Mouse (Mus musculus) thymus, adult 2 months (tissue): Measurements from ENCODE around the gene Gm20388. TPM values are rescaled to one million over a fixed set of nuclear protein-coding genes. Genes with fewer than 3 reads are reported as not detected.
"Not testable (repeated sequence)": the region's sequence is repeated elsewhere in the genome, so short reads cannot be mapped to it uniquely, and the experiment has no call there.

Source experiments
- DNase-seq: peaks from one replicate; pipeline ENCODE4 v3.0.0; 2021
- H3K27ac ChIP-seq: fragments of 200-500 bp; 2 replicates; pipeline ENCODE4 v1.5.1; 2012; ENCODE audit warnings: low read length, control low read depth; ENCODE audit not compliant: control insufficient read depth, insufficient read depth
- H3K27me3 ChIP-seq: fragments of 200-500 bp; 2 replicates; pipeline ENCODE4 v1.6.1; 2012; ENCODE audit warnings: mild to moderate bottlenecking, low read length, moderate library complexity, mixed read lengths; ENCODE audit not compliant: control insufficient read depth, insufficient read depth
- H3K36me3 ChIP-seq: fragments of 200-500 bp; 2 replicates; pipeline ENCODE4 v1.6.1; 2012; ENCODE audit warnings: mild to moderate bottlenecking, low read length, moderate library complexity; ENCODE audit not compliant: control insufficient read depth, insufficient read depth
- H3K4me1 ChIP-seq: fragments of 200-500 bp; replicated peaks from 2 replicates; pipeline ENCODE4 v1.6.1; 2012; ENCODE audit warnings: low read length; ENCODE audit not compliant: control insufficient read depth, insufficient read depth
- H3K4me3 ChIP-seq: fragments of 200-500 bp; 2 replicates; pipeline ENCODE4 v1.5.1; 2012; ENCODE audit warnings: mild to moderate bottlenecking, low read length, control low read depth, moderate library complexity; ENCODE audit not compliant: control insufficient read depth, insufficient read depth
- CTCF ChIP-seq: fragments of 200-500 bp; IDR thresholded peaks from 2 replicates; pipeline ENCODE4 v1.5.1; 2012; ENCODE audit warnings: mild to moderate bottlenecking, control low read depth, low read length, moderate library complexity, borderline replicate concordance; ENCODE audit not compliant: control insufficient read depth, poor library complexity, insufficient read depth; ENCODE audit errors: extremely low read depth
- POLR2A ChIP-seq: fragments of 200-500 bp; IDR thresholded peaks from 2 replicates; pipeline ENCODE4 v1.6.1; 2012; ENCODE audit warnings: mild to moderate bottlenecking, low read length, control low read depth, moderate library complexity; ENCODE audit not compliant: control insufficient read depth, poor library complexity, insufficient read depth; ENCODE audit errors: extremely low read depth
- WGBS: fragments of 180-500 bp; shearing (Covaris S2); methylation state at CpG from one replicate; pipeline ENCODE4 v1.1.7; 2018; 5-methylcytosine and 5-hydroxymethylcytosine counted together
- polyA plus RNA-seq: library from polyadenylated mRNA; depleted of rRNA; stranded (reverse); fragments of >200 nt; gene quantifications from 2 replicates; pipeline ENCODE4 v1.2.3, GENCODE M21; 2012

The Gm20388 gene
- polyA plus RNA-seq, 1 experiment: 103 TPM

DNA sequence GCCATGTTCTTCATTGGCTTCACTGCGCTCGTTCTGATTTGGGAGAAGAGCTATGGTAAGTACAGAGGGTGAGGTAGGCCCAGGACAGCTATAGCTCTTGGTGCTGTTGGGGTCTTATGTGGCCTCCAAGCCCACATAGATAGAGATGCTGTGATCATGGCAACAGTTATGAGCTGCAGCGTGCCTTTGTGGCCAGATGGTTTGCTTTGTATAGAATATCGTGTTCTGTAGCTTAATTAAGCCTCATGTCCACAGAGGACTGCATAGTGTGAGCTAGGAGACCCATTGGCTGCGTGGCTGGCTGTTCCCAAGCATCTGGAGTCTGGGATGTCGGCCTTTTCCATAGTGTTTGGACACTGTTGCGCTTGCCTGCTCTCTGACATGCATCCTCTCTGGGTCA, 762.7 kb downstream of the Gm20388 start:
- no peaks in the 10 kb centered on the region for H3K27me3 ChIP-seq

DNA sequence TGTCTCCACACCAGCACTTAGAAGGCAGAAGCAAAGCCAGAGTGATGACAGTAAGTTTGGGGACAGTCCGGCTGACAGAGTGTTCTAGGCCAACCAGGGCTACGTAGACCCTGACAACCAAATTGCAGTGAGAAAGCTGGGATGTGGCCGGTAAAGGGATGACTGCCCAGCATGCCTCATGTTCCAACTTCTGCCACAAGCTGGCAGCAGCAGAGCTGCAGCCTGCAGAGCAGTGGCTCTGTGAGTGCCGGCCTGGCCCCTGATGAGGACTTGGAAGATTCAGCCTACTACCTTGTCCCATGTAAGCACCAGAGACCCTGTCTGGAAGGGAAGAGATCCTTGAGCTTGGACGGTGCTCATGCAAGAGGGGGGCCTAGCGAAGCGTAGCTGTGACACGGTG, 765.1 kb downstream of the Gm20388 start:
- no peak overlapping the region for H3K4me3 ChIP-seq
- H3K4me1 ChIP-seq: no peaks in the 10 kb centered on the region
- H3K27ac ChIP-seq: no peak overlapping the region
- WGBS: 95% methylated on average over 8 of the region's 8 CpGs
- DNase-seq: no peak
- H3K27me3 ChIP-seq: no peaks in the 10 kb centered on the region
- peaks cover 26% of the 10 kb centered on the region for H3K36me3 ChIP-seq
- no peak for TF ChIP-seq POLR2A
- no peak for TF ChIP-seq CTCF

More for the DNA sequence above, 762.7 kb downstream of the Gm20388 start:
- TF ChIP-seq POLR2A (no peak), CTCF (no peak)
- Histone ChIP-seq H3K4me1 (peaks cover 3% of the 10 kb centered on the region), H3K4me3 (no peak overlapping the region), H3K27ac (no peak overlapping the region), H3K36me3 (peaks cover 26% of the 10 kb centered on the region)
- 98% methylated on average over 7 of the region's 7 CpGs for WGBS
- DNase-seq: no peak

DNA sequence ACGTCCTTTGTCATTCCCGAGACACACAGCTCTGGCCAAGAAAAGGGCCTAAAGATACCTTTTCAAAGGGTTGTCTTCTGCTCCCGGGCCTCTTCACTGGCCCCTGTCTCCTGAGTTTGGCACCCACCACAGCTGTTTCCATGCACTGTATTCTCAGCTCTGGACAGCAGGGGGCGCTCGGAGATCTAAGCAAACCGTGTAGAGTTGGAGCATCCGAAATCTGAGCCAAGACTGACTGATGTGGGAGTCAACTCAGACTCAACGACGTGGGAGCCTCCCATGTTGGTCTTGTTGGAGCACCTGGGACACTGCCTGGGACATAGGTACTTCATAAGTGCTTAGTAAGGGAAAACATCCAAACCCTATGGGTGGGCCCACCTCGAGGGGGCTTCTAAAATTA, 767.8 kb downstream of the Gm20388 start:
- Histone ChIP-seq H3K4me1 (no peaks in the 10 kb centered on the region), H3K4me3 (no peak overlapping the region), H3K27me3 (no peaks in the 10 kb centered on the region), H3K36me3 (peaks cover 9% of the 10 kb centered on the region), H3K27ac (no peak overlapping the region)
- DNase-seq: peak; percentile 86
- 15% methylated on average over 10 of the region's 10 CpGs for WGBS
- TF ChIP-seq POLR2A (no peak), CTCF (peak; percentile 89)

- H3K27ac ChIP-seq: no peak overlapping the region
- TF ChIP-seq POLR2A (no peak), CTCF (no peak)
- 67% methylated on average over 11 of the region's 11 CpGs for WGBS
These were observed 769.2 kb downstream of the Gm20388 start for GRCm38 (mm10) chr8:120679629-120680387.

GRCm38 (mm10) chr8:120680405-120680804, 769.8 kb downstream of the Gm20388 start:
- not testable (repeated sequence) for H3K27me3 ChIP-seq, H3K36me3 ChIP-seq, H3K4me1 ChIP-seq, H3K27ac ChIP-seq, H3K4me3 ChIP-seq
- DNase-seq: peak; percentile 68
- 41% methylated on average over 7 of the region's 7 CpGs for WGBS
- peak; percentile 72 for TF ChIP-seq CTCF

More at GRCm38 (mm10) chr8:120679629-120680387, 769.2 kb downstream of the Gm20388 start:
- no peaks in the 10 kb centered on the region for H3K27me3 ChIP-seq
- no peak overlapping the region for H3K4me3 ChIP-seq
- H3K4me1 ChIP-seq: no peaks in the 10 kb centered on the region
- H3K36me3 ChIP-seq: 0 out of 2 replicates have a peak, but pooled peaks cover 3% of the 10 kb centered on the region
- no peak for DNase-seq

DNA sequence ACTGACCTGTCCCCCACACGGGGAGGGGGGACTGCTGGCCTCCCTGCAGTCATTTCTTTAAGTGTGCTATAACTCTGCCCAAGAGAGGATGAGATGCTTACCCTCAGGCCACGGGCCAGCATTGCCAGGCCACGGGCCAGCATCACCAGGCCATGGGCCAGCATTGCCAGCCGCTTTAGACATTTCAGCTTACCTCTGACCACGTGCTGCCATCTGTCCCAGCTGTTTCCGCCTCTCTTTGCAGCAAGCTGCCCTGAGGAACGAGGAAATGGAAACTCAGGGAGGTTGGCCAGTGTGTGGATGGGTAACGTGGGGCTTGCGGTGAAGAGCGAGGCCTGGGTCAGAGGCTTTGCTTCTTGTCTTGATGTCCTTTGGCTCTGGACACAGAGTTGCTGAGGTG, 770.5 kb downstream of the Gm20388 start:
- WGBS: 69% methylated on average over 10 of the region's 10 CpGs
- TF ChIP-seq POLR2A: no peak
- TF ChIP-seq CTCF: no peak
- Histone ChIP-seq H3K4me3 (no peak overlapping the region), H3K27ac (no peak overlapping the region), H3K27me3 (no peaks in the 10 kb centered on the region), H3K36me3 (no peaks in the 10 kb centered on the region), H3K4me1 (peaks cover 2% of the 10 kb centered on the region; the same call in 1 of the 2 replicates)
- no peak for DNase-seq
